Mouse (Mus musculus) thymus, adult 2 months (tissue): ENCODE data around the gene Nisch. TPM values are rescaled to one million over a fixed set of nuclear protein-coding genes. Genes with fewer than 3 reads are reported as not detected.

Experiments used
- DNase-seq: peaks from one replicate; pipeline ENCODE4 v3.0.0; 2021
- H3K27ac ChIP-seq: fragments of 200-500 bp; 2 replicates; pipeline ENCODE4 v1.5.1; 2012; ENCODE audit warnings: low read length, control low read depth; ENCODE audit not compliant: control insufficient read depth, insufficient read depth
- H3K27me3 ChIP-seq: fragments of 200-500 bp; 2 replicates; pipeline ENCODE4 v1.6.1; 2012; ENCODE audit warnings: mild to moderate bottlenecking, low read length, moderate library complexity, mixed read lengths; ENCODE audit not compliant: control insufficient read depth, insufficient read depth
- H3K36me3 ChIP-seq: fragments of 200-500 bp; 2 replicates; pipeline ENCODE4 v1.6.1; 2012; ENCODE audit warnings: mild to moderate bottlenecking, low read length, moderate library complexity; ENCODE audit not compliant: control insufficient read depth, insufficient read depth
- H3K4me1 ChIP-seq: fragments of 200-500 bp; replicated peaks from 2 replicates; pipeline ENCODE4 v1.6.1; 2012; ENCODE audit warnings: low read length; ENCODE audit not compliant: control insufficient read depth, insufficient read depth
- H3K4me3 ChIP-seq: fragments of 200-500 bp; 2 replicates; pipeline ENCODE4 v1.5.1; 2012; ENCODE audit warnings: mild to moderate bottlenecking, low read length, control low read depth, moderate library complexity; ENCODE audit not compliant: control insufficient read depth, insufficient read depth
- CTCF ChIP-seq: fragments of 200-500 bp; IDR thresholded peaks from 2 replicates; pipeline ENCODE4 v1.5.1; 2012; ENCODE audit warnings: mild to moderate bottlenecking, control low read depth, low read length, moderate library complexity, borderline replicate concordance; ENCODE audit not compliant: control insufficient read depth, poor library complexity, insufficient read depth; ENCODE audit errors: extremely low read depth
- POLR2A ChIP-seq: fragments of 200-500 bp; IDR thresholded peaks from 2 replicates; pipeline ENCODE4 v1.6.1; 2012; ENCODE audit warnings: mild to moderate bottlenecking, low read length, control low read depth, moderate library complexity; ENCODE audit not compliant: control insufficient read depth, poor library complexity, insufficient read depth; ENCODE audit errors: extremely low read depth
- WGBS: fragments of 180-500 bp; shearing (Covaris S2); methylation state at CpG from one replicate; pipeline ENCODE4 v1.1.7; 2018; 5-methylcytosine and 5-hydroxymethylcytosine counted together
- polyA plus RNA-seq: library from polyadenylated mRNA; depleted of rRNA; stranded (reverse); fragments of >200 nt; gene quantifications from 2 replicates; pipeline ENCODE4 v1.2.3, GENCODE M21; 2012

Gene Nisch
- polyA plus RNA-seq, 1 experiment: 569 TPM

DNA sequence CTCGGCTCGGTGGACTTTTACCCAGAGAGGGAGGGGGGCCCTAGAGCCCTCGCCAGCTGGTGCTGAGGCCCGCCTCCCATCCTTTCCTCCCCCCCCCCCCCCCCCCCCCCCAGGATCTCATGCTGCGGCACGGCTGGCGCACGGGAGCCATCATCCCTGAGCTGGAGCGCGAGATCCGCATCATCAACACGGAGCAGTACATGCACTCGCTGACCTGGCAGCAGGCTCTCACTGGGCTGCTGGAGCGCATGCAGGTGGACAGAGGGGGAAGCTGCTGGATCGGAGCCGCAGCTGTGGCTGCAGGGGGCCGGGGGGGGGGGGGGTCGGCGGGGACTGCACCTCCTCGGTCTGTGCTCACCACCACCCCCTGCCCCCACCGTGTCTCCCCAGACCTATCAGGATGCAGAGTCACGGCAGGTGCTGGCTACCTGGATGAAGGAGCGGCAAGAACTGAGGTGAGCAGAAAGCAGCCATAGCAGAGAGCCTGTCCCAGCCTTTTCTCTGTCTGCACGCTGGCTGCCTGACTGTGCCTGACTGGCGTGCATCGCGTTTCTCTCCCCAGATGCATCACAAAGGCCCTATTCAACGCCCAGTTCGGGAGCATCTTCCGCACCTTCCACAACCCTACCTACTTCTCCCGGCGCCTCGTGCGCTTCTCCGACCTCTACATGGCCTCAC is 78.4 kb downstream of the Nisch start:
- WGBS: 96% methylated on average over 29 of the region's 35 CpGs
- DNase-seq: no peak
- Histone ChIP-seq H3K4me3 (no peak overlapping the region), H3K36me3 (no peaks in the 10 kb centered on the region; the same call in 1 of the 2 replicates), H3K27ac (no peak overlapping the region), H3K27me3 (no peaks in the 10 kb centered on the region), H3K4me1 (no peaks in the 10 kb centered on the region)
- TF ChIP-seq CTCF (no peak), POLR2A (no peak)

DNA sequence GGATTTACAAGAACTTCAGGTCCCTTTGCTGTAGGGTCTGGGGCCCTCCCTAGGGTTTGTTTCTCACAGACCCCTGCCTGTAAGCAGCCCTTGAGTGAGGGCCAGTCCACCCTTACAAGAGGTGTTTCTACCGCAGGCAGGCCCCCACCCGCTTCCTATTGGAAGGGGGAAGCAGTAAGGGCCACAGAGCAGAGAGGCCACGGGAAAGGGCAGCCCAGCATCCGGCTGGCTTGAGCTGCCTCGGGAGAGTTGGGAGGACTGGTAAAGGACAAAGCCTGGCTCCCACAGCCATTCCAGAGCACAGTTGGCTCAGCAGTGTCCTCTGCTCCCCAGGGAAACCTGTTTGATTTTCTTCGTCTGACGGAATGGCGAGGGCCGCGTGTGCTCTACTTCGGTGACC is 79.0 kb downstream of the Nisch start:
- H3K36me3 ChIP-seq: no peaks in the 10 kb centered on the region; the same call in 1 of the 2 replicates
- no peaks in the 10 kb centered on the region for H3K27me3 ChIP-seq
- no peaks in the 10 kb centered on the region for H3K4me1 ChIP-seq
- DNase-seq: no peak
- no peak overlapping the region for H3K27ac ChIP-seq
- H3K4me3 ChIP-seq: no peak overlapping the region
- 97% methylated on average over 11 of the region's 11 CpGs for WGBS
- TF ChIP-seq POLR2A (no peak), CTCF (no peak)

DNA sequence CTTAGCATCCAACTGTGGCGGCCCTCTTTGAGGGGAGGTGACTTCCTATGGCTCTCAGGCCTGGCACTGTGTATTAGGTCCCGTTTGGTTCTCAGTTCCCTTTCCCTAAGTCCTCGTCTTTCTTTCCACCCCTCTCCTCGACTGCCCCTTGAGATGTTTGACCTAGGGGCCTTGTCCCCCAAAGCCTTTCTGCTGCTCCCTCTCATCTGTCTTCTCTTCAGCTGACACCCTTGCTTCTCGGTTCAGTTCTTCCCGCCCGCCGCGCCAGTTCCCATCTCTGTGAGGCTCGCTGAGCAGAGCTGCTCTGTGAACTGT is 79.5 kb downstream of the Nisch start:
- TF ChIP-seq CTCF (no peak), POLR2A (no peak)
- H3K36me3 ChIP-seq: no peaks in the 10 kb centered on the region; the same call in 1 of the 2 replicates
- DNase-seq: no peak
- WGBS: 94% methylated on average over 10 of the region's 10 CpGs
- H3K4me1 ChIP-seq: no peaks in the 10 kb centered on the region
- H3K27me3 ChIP-seq: no peaks in the 10 kb centered on the region
- H3K4me3 ChIP-seq: no peak overlapping the region
- no peak overlapping the region for H3K27ac ChIP-seq

DNA sequence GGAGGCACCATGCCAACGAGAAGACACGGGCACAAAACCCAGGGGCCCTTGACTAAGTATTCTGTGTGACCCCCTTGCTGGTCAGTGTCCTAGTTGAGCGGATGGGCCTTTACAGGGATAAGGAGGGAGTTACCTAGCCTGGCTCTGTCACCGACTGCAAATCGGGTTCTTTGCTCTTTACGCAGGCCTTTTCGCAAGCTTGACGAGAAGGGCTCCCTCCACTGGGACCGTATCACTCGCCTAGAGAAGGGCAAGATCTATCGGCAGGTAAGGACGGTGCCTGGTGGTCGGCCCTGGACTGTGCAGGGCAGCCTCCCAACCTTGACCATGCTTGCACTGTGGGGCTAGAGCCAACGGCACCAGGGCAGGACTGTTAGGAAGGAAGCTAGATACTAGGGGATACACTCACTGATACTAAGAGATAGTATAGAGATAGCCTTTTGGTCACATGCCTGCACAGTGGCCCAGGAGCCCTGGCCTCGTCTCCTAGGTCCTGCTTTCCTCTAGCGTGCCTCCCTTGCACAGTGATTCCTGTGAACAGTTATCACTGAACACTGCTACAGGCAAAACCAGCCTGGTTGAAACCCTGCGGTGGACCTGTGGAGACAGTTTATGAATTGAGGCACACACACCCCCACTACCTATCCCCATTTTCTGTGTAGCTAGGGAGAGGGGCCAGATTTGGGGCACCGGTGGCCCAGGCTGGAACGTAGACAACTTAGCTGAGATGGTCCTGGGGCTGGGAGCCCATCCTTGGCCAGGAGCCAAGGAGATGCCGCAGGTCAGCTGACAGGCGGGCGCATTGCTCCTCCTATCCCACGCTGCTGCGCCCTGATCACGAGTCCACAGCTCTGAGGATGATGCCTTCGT is 80.1 kb downstream of the Nisch start:
- no peak overlapping the region for H3K27ac ChIP-seq
- no peak for DNase-seq
- H3K27me3 ChIP-seq: no peaks in the 10 kb centered on the region
- H3K4me3 ChIP-seq: no peak overlapping the region
- 96% methylated on average over 26 of the region's 26 CpGs for WGBS
- TF ChIP-seq CTCF (no peak), POLR2A (no peak)
- no peaks in the 10 kb centered on the region; the same call in 1 of the 2 replicates for H3K36me3 ChIP-seq
- H3K4me1 ChIP-seq: no peaks in the 10 kb centered on the region; the same call in none of the 2 replicates

DNA sequence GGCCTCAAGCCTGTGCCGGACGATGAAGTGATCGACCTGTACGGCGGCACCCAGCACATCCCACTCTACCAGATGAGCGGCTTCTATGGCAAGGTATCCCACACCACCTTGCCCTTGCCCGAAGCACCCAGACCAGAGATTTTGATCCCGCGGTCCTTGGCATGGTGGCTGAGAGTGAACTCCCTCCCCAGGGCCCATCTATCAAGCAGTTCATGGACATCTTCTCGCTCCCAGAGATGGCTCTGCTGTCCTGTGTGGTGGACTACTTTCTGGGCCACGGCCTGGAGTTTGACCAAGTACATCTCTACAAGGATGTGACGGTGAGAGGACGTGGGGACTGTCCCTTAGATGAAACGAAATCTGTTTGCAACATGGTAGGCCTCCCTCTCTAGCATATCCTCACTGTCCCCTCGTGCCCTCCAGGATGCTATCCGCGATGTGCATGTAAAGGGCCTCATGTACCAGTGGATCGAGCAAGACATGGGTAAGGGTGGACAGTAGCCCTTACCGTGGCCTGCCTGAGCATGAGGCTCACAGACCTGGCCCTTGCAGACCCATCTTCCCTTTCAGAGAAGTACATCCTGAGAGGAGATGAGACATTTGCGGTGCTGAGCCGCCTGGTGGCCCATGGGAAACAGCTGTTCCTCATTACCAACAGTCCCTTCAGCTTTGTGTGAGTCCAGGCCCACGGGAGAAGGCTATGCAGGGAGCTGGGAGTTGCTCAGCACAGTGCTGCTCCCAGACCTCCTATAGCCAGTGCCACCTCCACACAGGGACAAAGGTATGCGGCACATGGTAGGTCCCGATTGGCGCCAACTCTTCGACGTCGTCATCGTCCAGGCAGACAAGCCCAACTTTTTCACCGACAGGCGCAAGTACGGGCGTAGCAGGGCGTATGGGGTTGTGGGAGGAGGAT is 81.0 kb downstream of the Nisch start:
- Histone ChIP-seq H3K4me1 (peaks cover 3% of the 10 kb centered on the region), H3K27me3 (no peaks in the 10 kb centered on the region), H3K27ac (no peak overlapping the region), H3K4me3 (no peak overlapping the region), H3K36me3 (no peaks in the 10 kb centered on the region; the same call in 1 of the 2 replicates)
- DNase-seq: no peak
- 98% methylated on average over 34 of the region's 34 CpGs for WGBS
- TF ChIP-seq CTCF: no peak
- TF ChIP-seq POLR2A: no peak

DNA sequence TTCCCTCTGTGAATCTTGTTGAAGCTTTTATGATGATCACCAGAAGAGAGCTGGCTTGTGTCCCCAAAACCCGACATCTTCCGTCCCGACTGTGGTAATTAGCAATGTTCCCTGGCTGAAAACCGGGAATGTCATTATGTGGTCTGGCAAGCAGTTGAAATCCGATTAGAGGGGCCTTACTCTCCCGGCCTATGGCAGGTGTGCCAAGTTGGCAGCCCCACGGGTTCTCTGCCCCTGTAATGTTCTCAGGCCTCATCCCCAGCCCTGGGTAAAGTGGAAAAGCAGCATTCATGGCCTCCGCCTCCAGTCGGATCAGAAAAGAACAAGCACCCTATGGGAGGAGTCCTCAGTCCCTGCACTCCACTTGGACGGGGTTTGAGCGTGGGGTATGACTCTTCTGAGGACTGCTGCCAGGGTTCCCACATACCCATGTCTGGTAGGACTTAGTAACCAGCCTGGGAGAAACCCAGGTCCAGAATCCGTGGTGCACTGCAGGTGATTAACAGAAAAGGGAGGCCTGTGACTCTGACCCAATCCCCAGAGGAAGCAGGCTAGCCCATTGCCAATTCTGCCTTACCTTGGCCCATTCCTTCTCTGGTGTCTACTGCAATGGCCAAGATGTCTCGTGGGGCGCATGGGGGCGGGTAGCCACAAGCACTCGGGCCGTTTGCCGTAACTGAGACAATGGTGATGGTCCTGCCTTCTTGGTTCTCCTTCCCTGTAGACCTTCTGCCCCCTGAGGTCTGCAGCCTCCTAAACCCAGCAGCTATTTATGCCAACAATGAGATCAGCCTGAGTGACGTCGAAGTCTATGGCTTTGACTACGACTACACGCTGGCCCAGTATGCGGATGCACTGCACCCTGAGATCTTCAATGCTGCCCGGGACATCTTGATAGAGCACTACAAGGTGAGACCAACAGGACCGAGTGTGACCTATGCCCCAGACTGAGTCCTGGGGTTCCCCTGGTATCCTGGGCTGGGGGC is 82.4 kb downstream of the Nisch start:
- Histone ChIP-seq H3K27ac (no peak overlapping the region), H3K4me3 (no peak overlapping the region), H3K36me3 (no peaks in the 10 kb centered on the region; the same call in 1 of the 2 replicates), H3K27me3 (no peaks in the 10 kb centered on the region), H3K4me1 (peaks cover 7% of the 10 kb centered on the region)
- DNase-seq: no peak
- 95% methylated on average over 25 of the region's 25 CpGs for WGBS
- no peak for TF ChIP-seq CTCF
